Mouse (Mus musculus): ENCODE measurements around the gene Dnajc7. TPM values are rescaled to one million over a fixed set of nuclear protein-coding genes. Genes with fewer than 3 reads are reported as not detected.
"Not testable (repeated sequence)": the region's sequence is repeated elsewhere in the genome, so short reads cannot be mapped to it uniquely, and the experiment has no call there.

Dnajc7 gene
- 100 to 1,000 TPM; 248 to 263 TPM for total RNA-seq (2021)
- long read RNA-seq, experiment 1, transcript Dnajc7-201 (14 exons, 2,330 nt): major isoform, 35 of 51 reads
- long read RNA-seq, experiment 1, partial matches to known transcripts: 6 of 51 reads
- long read RNA-seq, experiment 1, other reads (novel, unspliced or antisense): 9 of 51 reads
- long read RNA-seq, experiment 2, transcript Dnajc7-201 (14 exons, 2,330 nt): major isoform, 15 of 33 reads
- long read RNA-seq, experiment 2, partial matches to known transcripts: 3 of 33 reads
- long read RNA-seq, experiment 2, other reads (novel, unspliced or antisense): 15 of 33 reads

DNA sequence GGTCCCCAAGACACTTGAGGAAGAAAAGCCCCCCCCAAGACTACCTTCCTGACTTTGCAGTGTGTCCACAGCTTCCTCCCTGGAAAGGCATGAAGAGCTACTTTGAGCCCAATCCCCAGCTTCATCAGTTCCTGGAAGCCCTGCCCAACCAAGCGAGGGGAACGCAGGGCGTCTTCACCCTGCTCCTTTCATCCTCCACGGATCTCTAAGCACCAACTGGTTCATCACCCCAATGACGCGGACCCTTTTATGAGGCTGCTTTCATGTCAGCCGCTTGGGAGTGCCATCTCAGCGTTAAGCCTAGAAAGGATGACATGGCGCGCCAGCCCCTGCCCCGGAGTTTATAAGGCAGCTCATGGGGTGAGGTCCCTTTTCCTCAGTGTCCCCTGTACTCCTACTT lies at the start of gene Dnajc7:
TSS of gene Dnajc7 (minus strand) at position 187 of the 400 bp plus-strand sequence.
- intact Hi-C loops (cut with DNase I): loop anchor here (2.0 kb wide), 1 partner anchor 49 kb away; no protein-coding TSS in a partner anchor
- TF ChIP-seq CTCF (IDR thresholded peaks at IDR 0.05): no peak
- H3K27ac ChIP-seq: peak within 1 kb of the TSS; percentile 90
- no peak for DNase-seq (ENCODE audit: extremely low spot score in 1 of 2, low spot score in 2 of 2)
- peak within 1 kb of the TSS; percentile 86 for H3K4me3 ChIP-seq

DNA sequence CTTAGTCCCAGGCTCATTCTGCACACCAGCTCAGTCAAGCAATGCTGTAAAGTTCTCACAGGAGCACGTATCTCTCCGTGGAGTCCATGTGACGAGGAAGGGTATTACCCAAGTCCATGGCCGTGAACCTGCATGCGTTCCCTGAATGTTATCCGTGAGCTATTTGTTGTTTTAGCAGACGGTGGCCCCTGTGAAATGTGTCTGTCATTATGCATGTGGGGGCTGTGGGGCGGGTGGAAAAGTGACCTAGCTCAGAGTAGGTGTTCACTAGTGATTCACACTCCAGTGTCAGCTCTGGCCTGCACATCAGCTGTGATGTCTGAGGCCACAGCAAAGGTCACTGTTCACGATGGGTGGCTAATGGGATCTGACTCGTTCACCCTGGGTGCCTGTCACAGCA lies 39.8 kb upstream of the Dnajc7 start:
- Histone ChIP-seq H3K27ac (no peak overlapping the region), H3K4me3 (no peak overlapping the region)
- intact Hi-C loops (cut with DNase I): no loop called here
- TF ChIP-seq CTCF (IDR thresholded peaks at IDR 0.05): no peak
- DNase-seq (ENCODE audit: extremely low spot score in 1 of 2, low spot score in 2 of 2): no peak

DNA sequence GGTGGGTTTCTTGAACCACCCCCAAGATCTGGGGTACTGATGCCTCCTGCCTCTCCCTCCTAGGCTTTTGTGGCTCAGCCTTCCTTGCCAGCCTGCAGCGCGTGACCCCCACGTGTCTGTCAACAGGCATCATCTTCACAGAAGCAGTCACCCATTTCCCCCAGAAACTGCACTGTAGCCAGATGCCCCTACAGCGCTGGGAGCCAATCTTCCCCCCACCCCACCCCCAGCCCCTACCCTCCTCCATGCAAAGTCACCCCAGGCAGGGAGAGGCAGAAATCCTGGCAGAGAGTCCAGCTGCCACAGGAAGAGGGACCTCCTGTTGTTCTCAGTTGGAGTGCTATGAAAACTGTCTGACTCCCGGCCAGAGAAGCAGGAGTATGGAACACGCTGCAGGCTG lies 36.5 kb upstream of the Dnajc7 start:
- no peak overlapping the region for H3K4me3 ChIP-seq
- intact Hi-C loops (cut with DNase I): no loop called here
- TF ChIP-seq CTCF (IDR thresholded peaks at IDR 0.05): no peak

DNA sequence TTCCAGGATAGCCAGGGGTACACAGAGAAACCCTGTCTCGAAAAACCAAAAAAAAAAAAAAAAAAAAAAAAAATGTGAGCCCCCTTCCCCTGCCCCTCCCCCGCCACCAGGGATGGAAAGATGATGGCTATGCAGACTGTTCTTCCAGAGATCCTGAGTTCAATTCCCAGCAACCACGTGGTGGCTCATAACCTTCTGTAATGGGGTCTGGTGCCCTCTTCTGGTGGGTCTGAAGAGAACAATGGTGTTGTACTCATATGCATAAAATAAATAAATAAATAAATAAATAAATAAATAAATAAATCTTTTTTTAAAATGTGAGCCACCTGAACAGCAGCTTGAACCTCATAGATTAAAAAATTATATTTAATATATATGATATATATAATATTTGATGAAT lies 35.6 kb upstream of the Dnajc7 start:
- TF ChIP-seq CTCF (IDR thresholded peaks at IDR 0.05): peak; percentile 8
- H3K27ac ChIP-seq; intact Hi-C loops (cut with DNase I); DNase-seq (ENCODE audit: extremely low spot score in 1 of 2, low spot score in 2 of 2); H3K4me3 ChIP-seq: not testable (repeated sequence)

More for the DNA sequence above, 36.5 kb upstream of the Dnajc7 start:
- DNase-seq (ENCODE audit: extremely low spot score in 1 of 2, low spot score in 2 of 2): no peak
- no peak overlapping the region for H3K27ac ChIP-seq

DNA sequence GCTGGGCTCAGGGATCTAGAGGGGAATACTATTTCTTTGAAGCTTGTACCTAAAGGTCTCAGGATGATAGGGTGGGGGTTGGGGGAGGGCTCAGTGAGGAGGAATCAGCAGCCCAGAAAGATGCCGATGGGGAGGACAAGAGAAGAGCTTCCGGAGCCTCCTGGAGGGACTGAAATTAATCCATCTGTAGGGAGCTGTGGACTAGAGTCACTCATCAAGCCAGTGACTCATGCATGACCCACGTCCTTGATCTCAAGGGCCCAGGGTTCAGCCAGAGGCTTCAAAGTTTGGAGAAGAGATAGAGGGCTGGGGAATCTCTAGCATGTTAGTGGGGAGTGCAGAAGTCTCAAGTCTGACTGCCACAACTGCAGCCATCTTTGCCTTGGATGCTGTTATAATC lies 31.8 kb upstream of the Dnajc7 start:
- DNase-seq (ENCODE audit: extremely low spot score in 1 of 2, low spot score in 2 of 2): no peak
- intact Hi-C loops (cut with DNase I): no loop called here
- H3K27ac ChIP-seq: no peak overlapping the region
- no peak for TF ChIP-seq CTCF (IDR thresholded peaks at IDR 0.05)
- H3K4me3 ChIP-seq: no peak overlapping the region

DNA sequence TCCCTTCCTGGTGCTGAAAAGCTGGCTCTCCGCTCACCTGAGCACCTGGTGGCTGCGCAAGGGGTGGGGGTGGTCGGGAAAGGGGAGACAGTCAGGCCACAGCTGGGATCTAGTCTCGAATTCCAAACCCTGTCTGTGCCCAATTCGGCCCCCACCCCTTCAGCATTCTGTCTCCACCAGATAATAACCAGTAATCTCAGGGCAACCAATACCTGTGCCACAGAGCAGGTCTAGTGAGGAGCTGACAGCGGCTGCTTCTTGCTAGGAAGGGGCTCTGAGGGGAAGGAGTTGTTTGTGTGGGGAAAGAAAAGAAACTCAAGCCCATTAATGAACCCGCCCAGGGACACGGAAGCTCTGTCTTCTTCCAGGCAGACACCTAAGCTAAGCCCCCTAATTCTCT lies 31.2 kb upstream of the Dnajc7 start:
- H3K27ac ChIP-seq: no peak overlapping the region
- DNase-seq (ENCODE audit: extremely low spot score in 1 of 2, low spot score in 2 of 2): no peak
- intact Hi-C loops (cut with DNase I): no loop called here
- no peak overlapping the region for H3K4me3 ChIP-seq
- TF ChIP-seq CTCF (IDR thresholded peaks at IDR 0.05): no peak

DNA sequence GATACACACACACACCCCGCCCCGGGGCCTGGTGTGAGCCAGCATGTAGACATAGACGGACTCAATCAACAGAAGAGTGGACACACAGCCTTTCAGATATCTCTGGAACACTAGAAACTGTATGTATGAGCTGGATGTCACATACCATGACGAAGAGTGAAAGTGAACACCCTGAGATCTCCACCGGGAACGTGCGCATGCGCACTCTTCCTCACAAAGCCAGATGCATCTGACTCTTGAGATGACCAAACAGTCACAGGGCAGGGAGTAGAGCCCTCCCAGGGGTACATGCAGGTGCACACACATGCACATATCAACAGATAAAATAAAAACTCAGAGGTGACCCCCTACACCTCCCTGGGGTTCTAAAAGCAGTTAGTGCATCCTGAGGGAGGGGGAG lies 28.4 kb upstream of the Dnajc7 start:
- Histone ChIP-seq H3K4me3 (no peak overlapping the region), H3K27ac (no peak overlapping the region)
- intact Hi-C loops (cut with DNase I): no loop called here
- no peak for DNase-seq (ENCODE audit: extremely low spot score in 1 of 2, low spot score in 2 of 2)
- TF ChIP-seq CTCF (IDR thresholded peaks at IDR 0.05): no peak

DNA sequence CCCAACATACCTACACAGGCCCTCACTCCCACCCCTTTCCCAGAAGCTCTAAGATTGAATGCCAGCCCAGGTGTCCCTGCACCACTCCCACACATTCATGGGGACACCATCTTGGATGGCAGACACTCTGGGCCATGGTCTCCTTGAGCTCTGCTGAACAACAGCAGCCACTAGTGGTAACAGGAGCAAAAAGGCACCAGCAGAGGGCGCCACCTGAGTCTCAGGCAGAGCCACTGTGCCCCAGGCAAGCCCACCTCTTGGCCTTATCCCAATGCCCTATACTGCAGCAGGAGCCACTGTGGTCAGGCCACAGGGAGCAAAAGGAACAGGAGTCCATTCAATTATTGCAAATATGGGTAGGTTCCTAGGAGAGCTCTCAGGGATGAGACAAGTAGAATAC lies 26.3 kb upstream of the Dnajc7 start:
- no peak overlapping the region for H3K27ac ChIP-seq
- intact Hi-C loops (cut with DNase I): no loop called here
- no peak for DNase-seq (ENCODE audit: extremely low spot score in 1 of 2, low spot score in 2 of 2)
- peak; percentile 44 for TF ChIP-seq CTCF (IDR thresholded peaks at IDR 0.05)
- no peak overlapping the region for H3K4me3 ChIP-seq

DNA sequence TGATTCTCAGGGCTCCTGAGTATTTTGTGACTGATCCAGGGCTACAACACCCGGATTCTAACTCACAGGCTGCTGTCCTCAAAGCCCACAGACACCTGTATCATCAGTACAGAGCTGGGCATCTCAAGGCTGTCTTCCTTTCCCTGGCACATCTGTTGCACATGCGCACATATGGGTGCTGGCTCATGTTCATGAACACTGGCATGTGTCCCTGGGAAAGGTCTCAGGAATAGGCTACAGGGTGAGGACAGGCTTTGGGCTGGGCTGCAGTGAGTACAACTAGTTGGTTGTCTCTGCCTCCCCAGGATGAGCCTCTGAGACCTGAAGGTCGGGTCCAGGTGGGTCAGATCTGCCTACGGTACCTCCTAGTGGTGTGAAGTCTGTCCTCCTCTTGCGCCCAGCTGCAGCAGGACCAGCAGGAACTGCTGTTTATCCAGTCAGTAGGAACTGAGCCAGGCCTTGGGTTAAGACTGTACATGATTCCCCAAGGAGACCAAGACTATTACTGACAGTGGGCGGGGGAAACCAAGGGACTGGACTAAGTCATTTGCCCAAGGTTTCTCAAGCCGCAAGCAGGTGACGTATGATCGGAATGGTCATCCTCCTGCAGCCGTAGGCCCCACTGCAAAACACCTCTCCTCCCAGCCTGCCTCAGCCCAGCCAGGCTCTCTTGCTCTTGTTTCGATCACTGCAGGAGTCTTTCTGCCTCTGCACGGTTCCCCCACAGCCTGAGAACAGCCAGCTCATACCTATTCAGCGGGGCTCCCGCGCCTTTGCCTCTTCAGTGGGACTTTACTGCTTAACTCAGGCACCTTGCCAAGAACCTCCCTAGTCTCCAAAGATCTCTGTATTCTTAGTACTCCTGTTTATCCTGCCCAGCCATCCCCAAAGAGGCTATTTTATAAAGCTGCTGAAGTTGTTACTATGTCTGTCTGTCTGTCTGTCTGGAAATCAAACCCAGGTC lies 23.9 kb upstream of the Dnajc7 start:
- DNase-seq (ENCODE audit: extremely low spot score in 1 of 2, low spot score in 2 of 2): peak; percentile 25 to 42
- no peak; the same call in 1 of the 2 replicates for TF ChIP-seq CTCF (IDR thresholded peaks at IDR 0.05)
- intact Hi-C loops (cut with DNase I): loop anchor here (5.0 kb wide), 1 partner anchor 48 kb away; the partner anchor contains the start of gene Zfp385c
- no peak overlapping the region for H3K27ac ChIP-seq
- no peak overlapping the region for H3K4me3 ChIP-seq

DNA sequence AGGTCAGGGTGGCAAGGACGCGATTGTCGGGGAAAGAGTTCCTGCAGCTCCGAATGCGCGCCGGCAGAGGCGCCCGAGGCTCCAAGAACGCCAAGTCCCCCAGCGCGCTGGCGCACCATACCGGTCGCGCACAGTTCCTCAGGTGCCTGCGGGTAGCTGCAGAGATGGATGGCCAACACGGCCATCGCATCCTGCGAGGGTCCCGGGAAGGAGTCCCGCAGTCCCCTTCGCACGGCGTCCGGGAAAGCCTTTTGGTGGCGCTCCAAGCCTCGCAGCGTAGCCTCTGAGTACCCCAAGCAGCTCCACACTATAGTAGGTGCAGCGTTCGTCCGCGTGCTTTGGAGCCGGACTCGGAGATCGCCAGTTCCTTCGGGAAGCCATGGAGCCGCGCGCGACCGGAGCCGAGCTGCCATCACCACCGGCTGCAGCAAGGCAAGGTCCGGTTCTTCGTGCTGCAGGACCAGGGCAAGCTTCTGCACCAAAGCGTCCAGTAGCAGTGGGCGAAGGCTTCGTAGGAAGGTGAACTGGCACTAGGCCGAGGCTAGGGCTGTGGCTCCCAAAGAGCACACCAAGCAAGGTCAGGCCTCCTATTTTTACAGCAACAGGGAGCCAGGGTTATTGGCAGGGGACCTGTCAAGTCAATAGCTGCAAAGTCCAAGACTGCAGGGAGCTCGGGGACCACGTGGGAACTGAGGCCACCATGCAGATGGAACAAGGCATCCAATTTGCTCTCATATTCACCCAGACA lies 20.4 kb upstream of the Dnajc7 start:
- DNase-seq (ENCODE audit: extremely low spot score in 1 of 2, low spot score in 2 of 2): peak; percentile 58 to 71
- Histone ChIP-seq H3K4me3 (peak overlapping the region; percentile 50), H3K27ac (no peak overlapping the region)
- intact Hi-C loops (cut with DNase I): loop anchor here (5.0 kb wide), 1 partner anchor 52 kb away; the partner anchor contains the start of gene Zfp385c
- TF ChIP-seq CTCF (IDR thresholded peaks at IDR 0.05): peak; percentile 57

DNA sequence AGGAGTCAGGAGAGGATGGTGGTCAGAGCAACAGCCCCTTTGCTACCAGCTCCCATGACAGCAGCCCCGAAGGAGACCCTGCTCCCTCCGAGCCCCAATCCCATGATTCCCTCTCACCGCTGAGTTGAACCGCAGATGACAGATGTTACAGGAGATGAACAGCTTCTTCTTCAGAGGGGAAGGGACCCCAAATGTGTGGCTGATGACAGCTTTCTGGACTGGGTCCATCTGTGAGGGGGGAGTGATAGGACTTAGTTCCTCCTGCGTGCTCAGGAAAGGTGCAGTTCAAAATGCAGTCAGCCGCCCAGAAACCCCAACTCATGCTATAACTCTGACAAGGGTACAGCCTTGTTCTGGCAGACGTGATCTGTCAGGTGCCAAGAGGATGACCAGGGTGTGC lies 14.6 kb upstream of the Dnajc7 start:
- Histone ChIP-seq H3K4me3 (no peak overlapping the region), H3K27ac (no peak overlapping the region)
- DNase-seq (ENCODE audit: extremely low spot score in 1 of 2, low spot score in 2 of 2): no peak
- intact Hi-C loops (cut with DNase I): loop anchor here (10.0 kb wide), 1 partner anchor 230 kb away; no protein-coding TSS in a partner anchor
- no peak for TF ChIP-seq CTCF (IDR thresholded peaks at IDR 0.05)

Data from left cerebral cortex, adult 2 months (tissue).